Mouse (Mus musculus) T-helper 1 cell (primary cell): ENCODE results near the gene She.

Experiments
- in situ Hi-C: fragments of 300-600 bp; cut with MboI, MseI; formaldehyde crosslinking; loops from one replicate; pipeline ENCODE4 v1.15.1; 2025; ENCODE audit warnings: high pct_unique_total_duplicates

Gene She

DNA sequence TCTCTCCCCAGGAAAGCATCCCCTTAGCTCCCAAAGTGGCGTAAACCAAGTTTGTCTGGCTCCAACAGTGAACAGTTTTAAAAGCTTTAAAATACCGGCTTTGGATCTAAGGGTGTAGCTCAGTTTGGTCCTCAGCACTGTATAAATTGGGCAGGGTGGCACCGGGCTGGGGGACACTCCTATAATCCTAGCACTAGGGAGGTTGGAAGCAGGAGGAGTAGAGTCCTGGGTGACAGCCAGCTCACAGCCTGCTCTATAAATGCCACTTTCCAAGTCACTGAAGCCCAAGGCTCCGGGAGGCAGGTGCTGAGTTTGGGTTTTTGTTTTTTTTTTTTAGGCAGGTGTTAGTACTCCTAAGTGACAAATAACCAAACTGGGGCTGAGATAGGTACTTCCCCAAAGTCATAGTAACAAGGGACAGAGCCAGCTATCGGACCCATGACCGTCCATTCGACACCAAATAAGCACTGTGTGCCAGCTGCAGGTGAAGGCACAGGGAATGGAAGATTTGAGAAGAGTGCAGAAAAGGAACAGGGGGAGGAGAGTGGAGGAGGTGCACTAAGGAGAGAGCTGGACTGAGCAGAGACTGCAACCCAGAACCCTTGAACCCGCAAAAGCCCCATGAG is 51.5 kb downstream of the She start:
- in situ Hi-C loops, result no loop called here

DNA sequence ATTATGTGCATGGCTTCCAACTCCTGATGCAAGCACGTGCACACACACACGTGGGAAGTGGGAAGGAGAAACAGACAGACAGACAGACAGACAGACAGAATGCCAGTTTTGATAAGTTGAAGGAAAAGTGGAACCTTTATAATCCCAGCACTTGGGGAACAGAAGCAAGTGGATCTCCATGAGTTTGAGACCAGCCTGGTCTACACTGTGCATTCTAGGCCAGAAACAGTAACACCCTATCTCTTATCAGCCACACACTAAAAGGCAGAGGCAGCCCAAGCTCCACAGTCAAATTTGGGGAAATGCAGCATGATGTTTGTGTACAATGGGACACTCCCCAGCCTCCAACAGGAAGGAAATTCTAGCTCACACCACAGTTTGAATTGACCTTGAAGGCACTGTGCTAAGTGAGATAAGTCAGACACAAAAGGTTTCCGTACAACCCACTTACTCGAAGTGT is 52.4 kb downstream of the She start:
- in situ Hi-C loops, result no loop called here

DNA sequence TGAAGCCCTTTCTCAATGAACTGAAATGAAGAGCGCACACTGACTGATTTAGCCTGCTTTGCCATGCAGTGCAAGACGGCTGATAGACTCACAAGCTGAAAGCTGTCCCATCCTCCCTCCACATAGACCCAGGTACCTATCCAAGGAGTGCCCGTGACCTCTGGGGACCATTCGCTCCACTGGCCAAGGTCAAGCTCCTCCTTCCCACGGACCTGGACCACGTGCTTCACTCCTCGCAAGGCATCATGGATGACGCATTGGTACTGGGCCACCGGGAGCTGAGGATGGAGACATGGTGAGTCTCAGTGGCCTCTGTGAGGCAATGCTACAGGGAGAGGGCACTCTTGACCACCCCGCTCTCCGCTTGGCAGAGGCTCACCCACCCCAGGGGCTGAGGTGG is 54.6 kb downstream of the She start:
- in situ Hi-C loops, result no loop called here

DNA sequence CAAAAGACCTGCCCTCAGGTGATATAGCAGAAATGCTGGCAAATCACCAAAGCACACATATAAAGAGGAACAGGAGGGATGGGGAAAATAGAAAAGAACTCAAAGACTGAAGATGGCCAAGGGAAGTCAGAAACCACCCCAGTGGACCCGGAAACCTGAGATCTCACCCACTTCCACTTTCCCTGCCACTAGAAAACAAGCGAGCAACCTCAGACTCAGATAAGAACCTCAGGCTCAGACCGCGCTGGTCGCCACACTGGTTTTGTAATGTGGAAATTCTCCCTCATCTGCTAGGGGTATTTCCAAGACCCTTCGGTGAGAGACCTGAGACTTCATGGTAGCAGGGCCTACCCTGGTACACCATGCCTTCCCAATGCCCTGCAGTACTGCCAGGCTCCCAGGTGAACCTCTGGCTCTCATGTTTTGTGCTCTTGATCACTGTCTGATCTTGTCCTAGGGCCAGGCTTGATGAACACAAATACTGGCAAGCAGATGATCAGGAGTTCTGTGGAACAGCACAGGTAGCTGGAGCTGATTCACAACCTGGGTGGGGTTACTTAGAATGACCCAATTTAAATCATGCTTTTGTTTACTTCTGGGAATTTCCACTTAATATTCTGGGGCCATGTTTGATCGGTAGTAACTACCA is 56.5 kb downstream of the She start:
- in situ Hi-C loops, result no loop called here

DNA sequence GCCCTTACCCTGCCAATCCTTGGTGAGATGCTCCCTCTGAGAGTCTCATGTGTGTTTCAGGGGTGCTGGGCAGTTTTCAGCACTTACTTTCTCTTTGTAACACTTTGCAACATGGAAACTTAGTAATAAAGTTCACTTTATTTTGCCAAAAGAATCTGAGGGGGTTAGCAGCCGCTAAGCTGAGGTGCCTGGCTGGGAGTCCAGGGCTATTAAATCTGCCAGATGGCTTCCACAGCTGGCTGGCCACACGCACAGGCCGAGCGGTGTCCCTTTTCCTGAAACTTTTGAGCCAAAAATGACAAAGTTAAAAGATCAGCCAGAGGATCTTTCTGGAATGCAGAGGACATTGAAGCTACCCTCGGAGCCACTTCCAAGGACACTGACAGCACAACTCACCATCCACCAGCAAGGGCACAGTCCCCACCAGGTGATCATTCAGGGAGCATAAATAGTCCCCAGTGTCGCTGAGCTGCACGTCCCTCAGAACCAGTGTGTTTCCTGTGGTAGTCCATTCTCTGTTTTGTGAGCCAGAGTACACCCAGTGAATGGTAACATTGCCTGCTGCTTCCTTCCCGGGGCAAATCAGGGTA is 58.8 kb downstream of the She start:
- in situ Hi-C loops, result no loop called here

DNA sequence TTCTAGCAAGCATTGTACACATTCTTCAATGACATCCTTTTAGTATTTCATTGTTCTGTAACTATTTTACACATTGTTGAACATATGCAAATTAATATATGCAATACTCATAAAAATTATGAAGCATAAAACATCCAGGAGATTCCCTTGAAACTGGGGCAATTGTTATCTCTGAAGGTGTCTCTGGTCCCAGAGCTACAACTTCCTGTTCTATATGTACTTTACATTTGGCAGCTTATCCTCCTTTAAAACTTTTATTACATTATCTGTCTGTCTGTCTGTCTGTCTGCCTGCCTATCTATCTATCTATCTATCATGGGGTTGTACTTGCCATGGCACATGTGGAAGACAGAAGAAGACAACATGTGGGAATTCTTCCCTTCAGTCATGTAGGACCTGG is 60.5 kb downstream of the She start:
- in situ Hi-C loops, result no loop called here

DNA sequence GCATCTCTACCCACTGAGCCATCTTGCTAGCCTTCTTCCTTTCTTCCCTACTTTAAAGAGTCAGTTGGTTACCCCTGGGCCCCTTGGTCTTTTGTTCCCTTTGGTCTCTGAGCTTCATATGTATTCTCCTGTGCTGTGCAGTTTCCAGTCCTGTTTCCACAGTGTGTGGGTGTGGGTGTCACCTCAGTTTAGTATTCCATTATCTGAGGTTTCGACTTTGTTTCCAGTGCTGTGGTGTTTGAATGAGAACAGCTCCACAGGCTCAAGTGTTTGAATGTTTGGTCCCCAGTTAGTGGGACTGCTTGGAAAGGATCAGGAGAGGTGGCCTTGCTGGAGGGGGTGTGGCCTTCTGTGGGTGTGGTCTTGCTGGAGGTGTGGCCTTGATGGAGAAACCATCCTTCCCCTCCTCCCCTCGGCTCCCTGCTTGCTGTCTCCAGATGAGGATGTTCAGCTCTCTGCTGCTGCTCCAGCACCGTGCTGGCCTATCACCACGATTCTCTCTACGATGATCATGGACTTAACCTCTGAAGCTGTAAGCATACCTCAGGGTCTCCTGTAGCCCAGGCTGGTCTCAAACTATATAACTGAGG is 61.4 kb downstream of the She start:
- in situ Hi-C loops, result no loop called here

DNA sequence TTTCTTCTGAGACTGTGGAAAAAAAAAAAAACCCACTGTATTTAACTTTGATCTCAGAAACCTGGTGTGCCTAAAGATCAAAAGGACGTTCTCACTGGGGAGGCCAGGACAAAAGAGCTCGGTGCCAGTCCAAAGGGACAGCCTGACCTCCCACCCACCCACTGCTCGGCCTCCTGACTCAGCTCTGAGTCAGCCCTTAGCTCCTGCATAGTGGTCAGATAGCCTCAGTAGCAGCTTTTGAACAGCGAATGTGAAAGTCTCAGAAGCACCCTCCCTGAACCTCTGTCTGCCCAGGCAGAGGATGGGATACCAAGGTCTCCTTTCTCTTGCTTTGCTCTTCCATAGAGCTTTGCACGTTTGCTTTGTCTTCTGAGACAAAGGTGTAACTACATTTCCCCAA is 65.4 kb downstream of the She start:
- in situ Hi-C loops, result no loop called here

DNA sequence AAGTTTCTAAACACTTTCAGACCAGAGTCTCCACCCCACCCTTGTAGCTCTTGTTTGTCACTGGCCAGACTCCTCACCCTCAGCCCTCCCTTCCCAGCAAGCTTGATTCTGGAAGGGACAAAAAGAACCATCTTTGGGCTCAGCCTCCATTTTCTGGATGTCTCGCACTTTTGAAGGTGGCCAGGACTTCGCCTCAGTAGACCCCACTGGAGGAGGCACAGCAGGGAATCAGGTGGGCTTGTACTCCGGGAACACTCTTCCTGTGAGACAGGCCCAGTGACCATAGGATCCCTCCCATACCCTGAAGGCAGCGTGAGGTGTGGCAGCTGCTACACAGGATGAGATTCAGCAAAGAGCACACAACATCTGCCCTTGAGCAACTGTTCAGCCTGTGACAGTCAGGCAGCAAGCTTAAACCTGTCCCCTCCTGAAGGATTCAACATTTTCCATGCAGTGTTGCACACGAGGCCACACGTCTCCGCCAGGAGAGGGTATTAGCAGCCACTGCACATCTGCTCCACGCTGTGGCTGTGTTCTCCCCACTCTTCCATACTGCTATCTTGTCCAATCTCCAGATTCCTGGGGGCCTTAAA is 66.1 kb downstream of the She start:
- in situ Hi-C loops, result no loop called here

DNA sequence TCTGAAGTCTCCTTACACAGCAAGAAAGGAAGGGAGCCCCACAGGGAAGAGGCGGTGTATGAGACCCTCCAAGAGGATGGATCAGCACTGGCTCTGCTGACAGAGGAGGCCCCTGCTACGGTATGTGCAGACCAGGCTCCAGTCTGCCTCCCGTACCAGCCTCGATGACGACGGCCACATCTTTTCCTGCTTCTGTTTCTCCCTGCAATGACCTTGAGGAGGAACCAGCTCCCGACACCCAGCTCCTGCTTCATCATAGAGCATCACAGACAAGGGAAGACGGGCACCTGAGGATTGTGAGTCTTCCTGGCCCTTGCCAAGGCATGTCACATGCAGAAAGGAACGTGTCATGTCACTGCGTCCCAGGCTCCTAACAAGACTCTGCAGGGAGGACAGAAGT is 66.8 kb downstream of the She start:
- in situ Hi-C loops, result no loop called here

DNA sequence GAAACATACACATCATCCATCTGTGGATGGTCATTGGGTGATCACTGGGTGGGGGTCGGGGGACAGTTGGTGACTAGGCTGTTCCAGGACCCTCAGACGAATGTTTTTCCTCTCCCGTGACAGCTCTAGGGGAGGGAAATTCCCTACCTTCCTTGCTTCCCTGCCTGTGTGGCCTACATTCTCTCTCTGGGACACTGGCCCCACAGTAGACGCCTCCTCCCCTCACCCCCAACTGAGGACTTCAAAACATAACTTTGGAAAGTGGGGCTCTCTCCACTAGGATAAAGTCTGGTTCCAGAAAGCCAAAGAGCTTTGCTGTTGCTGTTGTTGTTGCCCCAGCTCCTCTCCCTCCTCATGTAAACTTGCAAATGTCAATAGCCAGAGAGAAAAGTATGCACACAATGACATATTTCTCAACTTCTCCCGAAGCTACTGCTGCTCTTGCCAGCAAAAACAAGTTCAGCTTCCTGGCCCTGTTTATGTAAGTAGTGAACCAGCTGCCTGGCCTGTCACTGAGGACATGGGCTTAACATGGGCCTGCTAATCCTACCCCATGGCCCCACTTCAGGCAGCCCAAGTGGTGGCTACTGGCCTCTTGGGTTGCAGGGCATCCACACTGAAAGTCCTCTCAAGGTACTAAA is 67.8 kb downstream of the She start:
- in situ Hi-C loops, result no loop called here

DNA sequence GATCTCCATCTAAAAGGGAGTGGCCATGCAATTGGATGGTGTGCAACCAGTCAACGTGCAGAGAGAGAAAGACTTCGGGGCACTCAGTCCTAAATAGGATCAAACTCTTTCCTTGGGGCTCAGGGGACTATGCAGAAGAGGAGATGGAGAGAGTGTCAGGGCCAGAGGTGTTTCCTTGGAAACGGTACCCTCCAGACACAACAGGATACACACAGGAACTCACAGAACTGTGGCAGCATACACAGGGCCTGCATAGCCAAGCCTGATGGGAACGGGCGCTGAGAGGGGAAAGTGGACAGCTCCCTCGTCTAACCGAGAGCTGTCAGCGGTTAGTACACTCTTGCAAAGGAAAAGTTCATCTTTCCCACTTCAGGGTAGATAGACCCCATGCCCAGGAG is 68.3 kb downstream of the She start:
- in situ Hi-C loops, result no loop called here

DNA sequence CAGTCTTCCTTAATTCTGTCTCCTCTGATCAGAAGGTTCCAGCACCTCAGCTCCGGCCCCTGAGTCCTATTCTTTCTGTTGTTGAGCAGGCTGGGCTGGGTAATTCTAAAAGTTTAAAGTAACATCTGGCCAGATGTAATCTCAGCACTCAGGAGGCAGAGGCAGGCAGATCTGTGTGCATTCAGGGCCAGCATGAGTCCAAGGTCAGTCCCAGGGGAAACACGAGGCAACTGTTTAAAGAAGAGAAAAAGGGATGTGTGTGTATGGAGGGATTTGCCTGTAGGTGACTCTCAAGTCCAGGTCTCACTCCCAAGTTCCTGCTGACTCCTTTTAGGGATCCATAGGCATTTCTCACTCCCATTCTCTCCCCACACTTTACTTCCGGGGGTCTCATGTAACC is 76.7 kb downstream of the She start:
- in situ Hi-C loops, result no loop called here
